Mouse (Mus musculus): Measurements from ENCODE around the gene Gm20388. TPM values are rescaled to one million over a fixed set of nuclear protein-coding genes. Genes with fewer than 3 reads are reported as not detected.

Gm20388 gene
- polyA plus RNA-seq, 1 experiment from 2014 or later = not detected

DNA sequence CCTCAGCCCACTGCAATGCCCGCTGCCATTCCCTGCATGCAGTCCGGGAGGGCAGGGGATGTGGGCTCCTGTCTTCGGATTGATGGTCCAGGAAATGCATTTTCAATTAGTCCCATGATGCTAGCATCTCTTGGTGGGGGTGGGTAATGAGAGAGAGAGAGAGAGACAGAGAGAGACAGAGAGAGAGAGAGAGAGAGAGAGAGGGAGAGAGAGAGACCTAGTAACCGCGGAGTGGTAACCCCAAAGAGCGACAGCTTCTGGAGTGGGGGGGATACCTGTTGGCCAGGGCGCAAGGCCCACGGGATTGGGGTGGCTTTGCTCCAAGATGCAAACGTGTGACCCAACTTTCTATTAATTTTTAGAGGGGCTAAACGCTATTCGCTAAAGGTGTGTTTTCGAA, 1818.7 kb downstream of the Gm20388 start, which contains the start of gene Jph3:
TSS of gene Jph3 (plus strand) at position 301 of the 400 bp plus-strand sequence.
- Histone ChIP-seq H3K4me1 (replicated peaks; ENCODE audit: control insufficient read depth, insufficient read depth) (no peaks in the 10 kb centered on the region), H3K27me3 (ENCODE audit: control insufficient read depth, insufficient read depth, low read length) (peaks cover 25% of the 10 kb centered on the region), H3K27ac (replicated peaks) (no peak within 1 kb of the TSS), H3K36me3 (ENCODE audit: control insufficient read depth, insufficient read depth, low read length) (no peaks in the 10 kb centered on the region), H3K9ac (ENCODE audit: low read length) (no peak within 1 kb of the TSS), H3K9me3 (ENCODE audit: control insufficient read depth, low read length) (no peaks in the 10 kb centered on the region), H3K4me2 (replicated peaks; ENCODE audit: low read depth) (peak within 1 kb of the TSS; percentile 60), H3K4me3 (ENCODE audit: low read depth, low read length) (peak within 1 kb of the TSS; percentile 32)
- no peak for ATAC-seq (ENCODE audit: low FRiP score, low TSS enrichment)
- DNase-seq (ENCODE audit: low spot score) = no peak
- TF ChIP-seq EP300 (optimal IDR thresholded peaks at IDR 0.05) (no peak), CTCF (IDR thresholded peaks at IDR 0.05; ENCODE audit: low read depth) (no peak)
- WGBS = 17% methylated on average over 12 of the region's 12 CpGs

DNA sequence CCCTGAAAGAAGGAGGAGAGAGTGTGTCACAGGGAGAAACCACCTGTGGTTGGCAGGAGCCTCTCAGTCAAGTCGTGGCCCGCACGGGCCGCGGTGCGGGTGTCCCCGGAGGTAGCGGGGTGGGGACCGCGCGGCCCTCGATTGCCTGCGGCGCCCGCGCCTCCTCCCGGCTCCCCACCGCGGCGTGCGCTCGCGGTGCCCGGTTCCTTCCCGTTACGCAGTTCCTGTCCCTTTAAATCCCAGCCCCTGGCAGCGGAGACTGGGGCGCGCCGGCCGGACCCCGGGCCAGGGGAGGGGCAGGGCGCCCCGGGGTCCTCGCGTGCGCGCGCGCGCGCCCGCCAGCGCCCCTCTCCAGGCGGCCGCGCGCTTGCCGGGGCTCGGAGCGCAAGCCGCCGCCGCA, 1819.1 kb downstream of the Gm20388 start:
- Histone ChIP-seq H3K27ac (replicated peaks) (no peak overlapping the region), H3K9me3 (ENCODE audit: control insufficient read depth, low read length) (no peaks in the 10 kb centered on the region), H3K4me1 (replicated peaks; ENCODE audit: control insufficient read depth, insufficient read depth) (no peaks in the 10 kb centered on the region), H3K4me2 (replicated peaks; ENCODE audit: low read depth) (peak overlapping the region; percentile 60), H3K36me3 (ENCODE audit: control insufficient read depth, insufficient read depth, low read length) (no peaks in the 10 kb centered on the region), H3K9ac (ENCODE audit: low read length) (no peak overlapping the region), H3K27me3 (ENCODE audit: control insufficient read depth, insufficient read depth, low read length) (peaks cover 25% of the 10 kb centered on the region), H3K4me3 (ENCODE audit: low read depth, low read length) (peak overlapping the region; percentile 31; the same call in 1 of the 2 replicates)
- WGBS = 1% methylated on average over 37 of the region's 54 CpGs
- ATAC-seq (ENCODE audit: low FRiP score, low TSS enrichment) (0 out of 2 replicates have a peak, but pooled peaks have one; percentile 14), DNase-seq (ENCODE audit: low spot score) (no peak)
- TF ChIP-seq EP300 (optimal IDR thresholded peaks at IDR 0.05) = no peak
- no peak for TF ChIP-seq CTCF (IDR thresholded peaks at IDR 0.05; ENCODE audit: low read depth)

DNA sequence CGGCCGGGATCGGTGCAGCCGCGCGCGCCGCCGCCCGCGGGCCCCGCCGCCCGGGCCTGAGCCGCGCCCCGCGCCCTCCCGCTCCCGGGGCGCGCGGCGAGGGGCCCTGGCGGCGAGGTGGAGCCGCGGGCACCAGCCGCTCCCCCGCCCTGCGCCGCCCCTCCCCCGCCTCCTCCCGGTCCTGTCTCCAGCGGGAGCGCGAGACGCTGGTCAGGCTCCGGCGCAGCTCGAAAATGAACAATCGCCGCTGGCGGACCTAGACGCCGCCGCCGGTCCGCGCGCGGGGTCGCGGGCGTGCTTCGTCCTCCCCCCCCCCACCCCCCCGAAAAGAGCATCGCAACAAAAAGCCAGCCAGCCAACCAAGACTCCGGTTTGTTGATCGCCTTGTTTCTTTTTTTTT, 1819.5 kb downstream of the Gm20388 start:
- H3K4me1 ChIP-seq (replicated peaks; ENCODE audit: control insufficient read depth, insufficient read depth) = no peaks in the 10 kb centered on the region
- H3K9me3 ChIP-seq (ENCODE audit: control insufficient read depth, low read length) = no peaks in the 10 kb centered on the region
- H3K27ac ChIP-seq (replicated peaks) = no peak overlapping the region
- TF ChIP-seq EP300 (optimal IDR thresholded peaks at IDR 0.05) (no peak), CTCF (IDR thresholded peaks at IDR 0.05; ENCODE audit: low read depth) (no peak)
- H3K27me3 ChIP-seq (ENCODE audit: control insufficient read depth, insufficient read depth, low read length) = peaks cover 25% of the 10 kb centered on the region
- DNase-seq (ENCODE audit: low spot score) (no peak), ATAC-seq (ENCODE audit: low FRiP score, low TSS enrichment) (no peak)
- no peaks in the 10 kb centered on the region for H3K36me3 ChIP-seq (ENCODE audit: control insufficient read depth, insufficient read depth, low read length)
- 0% methylated on average over 31 of the region's 60 CpGs for WGBS
- no peak overlapping the region for H3K9ac ChIP-seq (ENCODE audit: low read length)
- peak overlapping the region; percentile 60 for H3K4me2 ChIP-seq (replicated peaks; ENCODE audit: low read depth)
- H3K4me3 ChIP-seq (ENCODE audit: low read depth, low read length) = peak overlapping the region; percentile 32

DNA sequence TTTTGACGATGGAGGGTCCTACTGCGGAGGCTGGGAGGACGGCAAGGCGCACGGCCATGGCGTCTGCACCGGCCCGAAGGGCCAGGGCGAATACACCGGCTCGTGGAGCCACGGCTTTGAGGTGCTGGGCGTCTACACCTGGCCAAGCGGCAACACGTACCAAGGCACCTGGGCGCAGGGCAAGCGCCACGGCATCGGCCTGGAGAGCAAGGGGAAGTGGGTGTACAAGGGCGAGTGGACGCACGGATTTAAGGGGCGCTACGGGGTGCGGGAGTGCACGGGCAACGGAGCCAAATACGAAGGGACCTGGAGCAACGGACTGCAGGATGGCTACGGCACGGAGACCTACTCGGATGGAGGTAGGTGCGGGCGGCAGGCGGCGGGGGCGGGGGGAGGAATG, 1820.0 kb downstream of the Gm20388 start:
- Histone ChIP-seq H3K9me3 (ENCODE audit: control insufficient read depth, low read length) (no peaks in the 10 kb centered on the region), H3K36me3 (ENCODE audit: control insufficient read depth, insufficient read depth, low read length) (no peaks in the 10 kb centered on the region), H3K9ac (ENCODE audit: low read length) (no peak overlapping the region), H3K4me2 (replicated peaks; ENCODE audit: low read depth) (peak overlapping the region; percentile 60; the same call in 1 of the 2 replicates), H3K4me1 (replicated peaks; ENCODE audit: control insufficient read depth, insufficient read depth) (no peaks in the 10 kb centered on the region), H3K27me3 (ENCODE audit: control insufficient read depth, insufficient read depth, low read length) (peaks cover 25% of the 10 kb centered on the region), H3K4me3 (ENCODE audit: low read depth, low read length) (peak overlapping the region; percentile 32), H3K27ac (replicated peaks) (no peak overlapping the region)
- no peak for ATAC-seq (ENCODE audit: low FRiP score, low TSS enrichment)
- TF ChIP-seq EP300 (optimal IDR thresholded peaks at IDR 0.05) (no peak), CTCF (IDR thresholded peaks at IDR 0.05; ENCODE audit: low read depth) (no peak)
- no peak for DNase-seq (ENCODE audit: low spot score)
- WGBS = 2% methylated on average over 37 of the region's 37 CpGs

DNA sequence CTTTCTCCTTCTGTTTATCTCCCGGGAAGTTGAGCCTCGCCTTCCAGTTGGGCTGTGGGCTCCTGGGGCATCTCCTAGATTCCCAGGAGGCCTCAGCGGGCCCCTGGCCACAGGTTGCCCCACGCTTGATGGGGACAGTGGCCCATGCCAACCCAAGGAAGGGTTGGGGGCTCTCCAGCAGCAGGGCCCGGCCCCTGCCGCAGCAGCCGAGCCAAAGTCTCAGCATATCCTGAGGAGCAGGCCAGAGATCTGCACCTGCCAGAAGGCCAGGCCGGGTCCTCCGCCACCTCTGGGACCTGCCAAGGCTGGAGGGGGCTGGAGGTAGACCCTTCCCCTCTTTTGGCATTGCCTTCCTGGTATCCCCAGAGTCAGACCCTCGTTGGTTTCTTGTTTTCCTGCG, 1820.4 kb downstream of the Gm20388 start:
- Histone ChIP-seq H3K4me1 (replicated peaks; ENCODE audit: control insufficient read depth, insufficient read depth) (no peaks in the 10 kb centered on the region), H3K27ac (replicated peaks) (no peak overlapping the region), H3K27me3 (ENCODE audit: control insufficient read depth, insufficient read depth, low read length) (peaks cover 25% of the 10 kb centered on the region), H3K4me2 (replicated peaks; ENCODE audit: low read depth) (no peak overlapping the region), H3K36me3 (ENCODE audit: control insufficient read depth, insufficient read depth, low read length) (no peaks in the 10 kb centered on the region), H3K4me3 (ENCODE audit: low read depth, low read length) (no peak overlapping the region), H3K9ac (ENCODE audit: low read length) (no peak overlapping the region), H3K9me3 (ENCODE audit: control insufficient read depth, low read length) (no peaks in the 10 kb centered on the region)
- DNase-seq (ENCODE audit: low spot score) (no peak), ATAC-seq (ENCODE audit: low FRiP score, low TSS enrichment) (no peak)
- WGBS = 4% methylated on average over 11 of the region's 11 CpGs
- no peak for TF ChIP-seq CTCF (IDR thresholded peaks at IDR 0.05; ENCODE audit: low read depth)
- TF ChIP-seq EP300 (optimal IDR thresholded peaks at IDR 0.05) = no peak

DNA sequence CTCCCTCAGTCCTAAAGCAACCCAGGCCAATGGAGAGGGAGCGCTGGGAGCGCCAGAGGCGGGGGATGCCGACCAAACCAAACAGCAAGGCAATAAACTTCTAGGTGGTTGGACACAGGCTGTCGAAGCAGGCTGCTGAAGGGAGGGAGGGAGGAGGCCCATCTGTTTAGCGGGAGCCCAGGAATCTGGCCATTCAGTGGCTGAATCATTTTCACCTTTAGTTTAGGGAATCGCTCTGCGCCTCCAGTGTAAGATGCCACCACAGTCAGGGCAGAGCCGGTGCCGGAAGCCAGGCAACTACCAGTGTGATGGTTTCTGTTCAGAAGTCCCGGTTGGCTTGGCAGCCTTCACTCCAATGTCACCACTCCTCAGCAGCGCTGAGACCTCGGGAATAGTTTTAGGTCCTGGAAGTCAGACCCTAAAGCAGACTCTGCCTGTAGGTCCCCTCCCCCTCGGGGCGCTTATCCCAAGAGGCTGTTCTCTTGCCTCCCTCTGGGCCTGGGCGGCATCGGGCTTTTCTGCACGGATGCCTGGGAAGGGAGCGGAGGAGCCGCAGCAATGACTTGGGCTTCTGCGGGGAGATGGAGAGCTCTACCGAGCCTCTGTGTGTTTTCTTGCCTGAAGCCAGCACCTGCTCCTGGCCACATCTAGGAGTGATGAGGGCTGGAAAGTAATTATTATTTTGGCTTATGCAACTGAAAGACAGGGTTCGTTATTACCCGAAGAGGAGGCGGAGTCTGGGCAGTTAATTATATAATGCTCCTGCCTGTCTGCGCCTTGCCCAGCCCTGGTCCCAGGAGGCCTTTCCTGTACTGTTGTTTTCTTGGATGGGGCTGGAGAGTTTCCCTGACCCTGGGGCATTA, 1821.1 kb downstream of the Gm20388 start:
- Histone ChIP-seq H3K9ac (ENCODE audit: low read length) (no peak overlapping the region), H3K9me3 (ENCODE audit: control insufficient read depth, low read length) (no peaks in the 10 kb centered on the region), H3K36me3 (ENCODE audit: control insufficient read depth, insufficient read depth, low read length) (no peaks in the 10 kb centered on the region), H3K27ac (replicated peaks) (no peak overlapping the region), H3K4me3 (ENCODE audit: low read depth, low read length) (no peak overlapping the region), H3K27me3 (ENCODE audit: control insufficient read depth, insufficient read depth, low read length) (peaks cover 25% of the 10 kb centered on the region), H3K4me2 (replicated peaks; ENCODE audit: low read depth) (no peak overlapping the region), H3K4me1 (replicated peaks; ENCODE audit: control insufficient read depth, insufficient read depth) (no peaks in the 10 kb centered on the region)
- no peak for ATAC-seq (ENCODE audit: low FRiP score, low TSS enrichment)
- TF ChIP-seq EP300 (optimal IDR thresholded peaks at IDR 0.05) = no peak
- TF ChIP-seq CTCF (IDR thresholded peaks at IDR 0.05; ENCODE audit: low read depth) = no peak
- WGBS = 11% methylated on average over 26 of the region's 26 CpGs
- no peak for DNase-seq (ENCODE audit: low spot score)
